Mouse (Mus musculus): Measurements from ENCODE around the gene Ccne1.

Ccne1 gene

GRCm38 (mm10) chr7:38093101-38093500 is 14.2 kb downstream of the Ccne1 start:
- no peak for DNase-seq

- DNase-seq = no peak
Observed at GRCm38 (mm10) chr7:38089930-38090675, 17.2 kb downstream of the Ccne1 start.

GRCm38 (mm10) chr7:38088456-38088855 is 18.9 kb downstream of the Ccne1 start:
- DNase-seq = no peak

GRCm38 (mm10) chr7:38087856-38088255 is 19.5 kb downstream of the Ccne1 start:
- DNase-seq = no peak

- no peak for DNase-seq
Observed at GRCm38 (mm10) chr7:38086401-38086800, 20.9 kb downstream of the Ccne1 start.

GRCm38 (mm10) chr7:38085573-38086211 is 21.6 kb downstream of the Ccne1 start:
- peak; percentile 76 to 78 for DNase-seq

GRCm38 (mm10) chr7:38084778-38085572 is 22.4 kb downstream of the Ccne1 start:
- peak; percentile 99 for DNase-seq

GRCm38 (mm10) chr7:38082971-38083370 is 24.4 kb downstream of the Ccne1 start:
- no peak for DNase-seq

GRCm38 (mm10) chr7:38077189-38077588 is 30.1 kb downstream of the Ccne1 start:
- no peak for DNase-seq

- DNase-seq = no peak
Observed at GRCm38 (mm10) chr7:38075487-38075886, 31.8 kb downstream of the Ccne1 start.

GRCm38 (mm10) chr7:38074920-38075319 is 32.4 kb downstream of the Ccne1 start:
- DNase-seq = no peak

- peak; percentile 22 to 49 for DNase-seq
Observed at GRCm38 (mm10) chr7:38074514-38074913, 32.8 kb downstream of the Ccne1 start.

- DNase-seq = peak; percentile 76 to 79
Observed at GRCm38 (mm10) chr7:38073782-38074181, 33.6 kb downstream of the Ccne1 start.

- DNase-seq = no peak
Observed at GRCm38 (mm10) chr7:38071065-38071464, 36.3 kb downstream of the Ccne1 start.

- DNase-seq = no peak
Observed at GRCm38 (mm10) chr7:38070663-38071062, 36.7 kb downstream of the Ccne1 start.

- DNase-seq = no peak
Observed at GRCm38 (mm10) chr7:38064431-38064830, 42.9 kb downstream of the Ccne1 start.

- peak; percentile 92 to 94 for DNase-seq
Observed at GRCm38 (mm10) chr7:38061060-38061970, 46.0 kb downstream of the Ccne1 start.

- no peak for DNase-seq
Observed at GRCm38 (mm10) chr7:38059636-38060330, 47.6 kb downstream of the Ccne1 start.

GRCm38 (mm10) chr7:38059096-38059495 is 48.2 kb downstream of the Ccne1 start:
- peak; percentile 14 to 26 for DNase-seq

GRCm38 (mm10) chr7:38055996-38056395 is 51.3 kb downstream of the Ccne1 start:
- DNase-seq = no peak

GRCm38 (mm10) chr7:38054246-38054645 is 53.1 kb downstream of the Ccne1 start:
- DNase-seq = no peak
